Mouse (Mus musculus) kidney, adult 8-10 months (tissue): ENCODE measurements at regions not wholly inside any gene's neighbourhood (a gene's known extent, or its start where the extent isn't known, plus 50 kb on each side); places are given as distances from the start of the nearest gene placed in this dataset.

ENCODE experiments used
- DNase-seq, 2 experiments: peaks; one replicate each; pipeline ENCODE4 v3.0.0; 2022

DNA sequence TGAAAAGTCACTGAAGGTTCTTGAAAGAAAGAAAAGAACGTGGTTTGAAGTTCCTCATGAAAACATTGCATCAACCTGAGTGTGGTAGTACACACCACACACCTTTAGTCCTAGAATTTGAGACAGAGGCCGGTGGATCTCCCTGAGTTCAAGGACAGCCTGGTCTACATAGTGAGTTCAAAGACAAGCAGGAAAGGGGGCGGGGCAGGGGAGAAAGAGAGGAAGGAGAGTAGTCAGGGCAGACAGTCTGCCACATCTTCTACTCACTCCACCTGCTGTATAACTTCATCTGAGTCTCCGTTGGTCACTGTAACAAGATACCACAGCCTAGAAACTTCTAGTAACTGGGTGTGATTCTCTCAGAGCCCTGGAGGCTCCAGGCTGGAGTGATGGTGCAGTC, 190.2 kb upstream of the Sdk2 start:
- no peak for DNase-seq

DNA sequence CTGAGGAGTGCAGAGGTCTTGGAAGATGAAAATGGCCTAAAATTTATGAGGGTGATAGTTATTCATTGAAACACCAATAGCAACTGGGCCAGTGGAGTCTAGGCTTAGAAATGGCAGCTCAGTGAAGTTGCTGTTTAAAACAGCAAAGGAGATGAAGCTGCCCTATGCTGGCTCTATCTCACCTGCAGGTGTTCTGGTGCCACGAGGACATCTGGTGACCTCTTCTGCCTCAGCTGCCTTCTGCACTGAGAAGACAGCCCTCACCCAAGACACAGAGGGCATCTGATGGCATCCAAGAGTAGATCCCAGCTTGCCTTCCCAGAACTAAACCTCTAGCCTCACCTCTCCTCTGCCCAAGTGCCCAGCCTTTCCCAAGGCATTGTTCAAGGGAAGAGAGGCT, 187.5 kb upstream of the Sdk2 start:
- no peak for DNase-seq

DNA sequence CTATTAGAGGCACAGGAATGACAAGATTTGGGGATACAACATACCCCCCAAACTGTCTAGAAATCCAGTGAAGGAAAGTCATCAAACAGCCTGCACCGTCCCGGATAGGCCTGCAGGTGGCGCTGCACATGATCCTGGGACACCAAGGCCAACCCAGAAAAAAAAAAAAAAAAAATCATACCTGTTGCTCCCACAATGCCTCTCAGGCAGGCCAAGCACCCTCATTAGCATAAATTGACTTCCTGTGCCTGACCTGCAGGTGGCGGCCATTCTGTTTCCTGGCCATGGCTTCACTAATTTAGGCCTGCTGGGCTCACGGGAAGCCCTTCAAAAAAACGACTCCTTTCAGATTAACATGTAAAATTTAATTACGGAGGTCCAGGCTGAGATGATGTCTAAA, 184.8 kb upstream of the Sdk2 start:
- no peak for DNase-seq

DNA sequence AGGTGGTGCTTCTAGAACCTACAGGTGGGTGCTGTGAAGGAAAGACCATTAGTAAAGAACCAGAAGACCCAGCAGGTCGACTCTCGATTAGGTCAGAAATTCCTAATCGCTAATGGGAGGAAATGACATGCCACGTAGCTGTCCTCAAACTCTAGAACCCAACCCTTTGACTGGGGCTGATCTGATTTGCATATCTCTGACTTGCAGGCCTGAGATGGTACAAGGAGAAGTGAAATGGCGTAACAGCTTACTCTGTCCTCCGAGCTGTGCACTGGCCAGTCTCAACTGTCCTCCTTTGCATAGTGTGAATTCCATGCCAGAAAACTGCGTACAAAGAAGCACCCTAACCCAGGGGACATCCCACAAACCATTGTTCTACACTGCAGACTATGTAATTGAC, 182.4 kb upstream of the Sdk2 start:
- no peak for DNase-seq

DNA sequence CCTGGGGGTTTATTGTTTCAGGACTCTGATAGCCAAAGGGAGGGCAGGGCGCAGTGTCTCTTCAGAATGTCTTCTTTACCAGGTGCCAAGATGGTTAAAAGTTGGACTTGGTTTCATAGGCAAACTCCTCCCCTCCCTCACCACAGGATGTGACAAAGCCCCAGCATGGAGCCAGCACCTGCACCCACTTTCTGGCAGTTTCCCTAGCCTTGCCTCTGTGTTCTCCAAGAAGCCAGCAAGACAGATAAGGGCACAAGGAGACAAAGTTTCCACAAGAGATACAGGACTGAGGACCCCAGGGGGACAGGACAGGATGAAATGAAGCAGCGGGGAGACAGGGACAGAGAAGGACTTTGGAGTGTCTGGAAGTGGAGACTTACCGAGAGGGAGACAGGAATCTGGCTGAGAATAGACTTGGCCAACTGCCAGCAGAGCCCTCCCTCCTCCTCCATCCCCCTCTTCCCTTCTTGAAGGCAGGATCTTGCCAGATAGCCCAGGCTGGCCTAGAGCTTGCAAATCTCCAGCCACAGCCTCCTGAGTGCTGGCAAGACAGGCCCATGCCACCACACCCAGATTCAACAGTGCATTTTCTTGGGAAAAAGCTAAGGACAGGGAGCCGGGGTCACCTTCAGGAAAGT, 181.5 kb upstream of the Sdk2 start:
- no peak for DNase-seq

DNA sequence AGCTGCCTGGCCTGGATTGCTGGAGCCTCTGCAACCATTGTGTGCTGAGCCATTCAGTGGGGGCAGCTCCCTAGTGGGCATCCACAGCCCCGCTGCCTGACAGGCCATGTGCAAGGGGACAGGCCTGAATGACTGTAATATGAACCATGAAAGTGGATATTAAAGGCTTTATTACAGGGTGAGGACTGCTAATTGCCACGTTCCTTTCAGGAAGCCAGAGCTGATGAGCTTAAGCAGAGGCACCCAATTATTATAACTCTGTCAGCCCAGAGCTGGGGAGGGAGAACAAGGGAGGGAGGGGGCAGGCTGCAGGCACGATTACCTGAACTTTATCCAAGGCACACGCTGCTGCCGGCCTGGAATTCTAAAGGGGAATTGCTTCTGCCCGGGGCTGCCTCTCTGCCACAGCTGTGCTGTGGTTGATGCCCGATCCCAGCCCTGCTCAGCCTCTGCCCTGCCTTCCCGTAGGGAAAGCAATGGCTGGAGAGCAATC, 172.5 kb upstream of the Sdk2 start:
- DNase-seq: no peak

DNA sequence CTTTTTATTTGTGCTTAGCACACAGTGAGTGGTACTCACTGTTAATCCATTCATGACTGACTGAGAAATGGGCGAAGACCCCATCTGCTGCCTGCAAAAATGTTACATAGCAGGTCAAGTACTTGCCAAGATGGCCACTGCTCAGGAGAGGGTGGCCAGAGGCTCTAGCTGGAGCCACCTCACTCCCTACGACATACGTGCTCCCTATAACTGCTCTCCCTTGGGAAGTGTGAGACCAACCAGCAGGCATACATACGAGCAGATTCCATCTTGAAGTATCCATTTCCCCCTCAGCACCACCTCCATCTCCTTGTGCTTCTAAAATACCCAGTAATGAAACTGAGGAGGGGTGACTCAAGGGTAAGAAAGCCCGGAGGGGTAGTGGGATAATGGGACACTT, 172.0 kb upstream of the Sdk2 start:
- no peak for DNase-seq

DNA sequence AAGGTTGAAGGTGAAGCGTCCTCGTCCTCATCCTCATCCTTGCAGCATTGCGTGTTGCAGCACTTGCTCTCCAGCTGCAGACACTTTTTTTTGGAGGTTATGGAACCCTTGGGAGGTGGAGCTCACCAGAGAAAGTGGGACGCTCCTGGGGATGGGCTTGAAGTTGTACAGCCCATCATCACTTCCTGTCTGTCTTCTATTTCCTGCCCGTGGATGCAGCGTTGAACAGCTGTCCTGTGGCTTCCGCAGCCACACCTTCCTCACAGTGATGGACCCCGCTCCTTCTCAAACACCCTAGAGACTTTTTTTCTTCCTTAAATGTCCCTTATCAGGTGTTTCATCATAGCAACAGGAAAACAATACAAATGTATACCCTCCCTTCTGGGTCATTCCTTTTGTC, 171.5 kb upstream of the Sdk2 start:
- no peak for DNase-seq

DNA sequence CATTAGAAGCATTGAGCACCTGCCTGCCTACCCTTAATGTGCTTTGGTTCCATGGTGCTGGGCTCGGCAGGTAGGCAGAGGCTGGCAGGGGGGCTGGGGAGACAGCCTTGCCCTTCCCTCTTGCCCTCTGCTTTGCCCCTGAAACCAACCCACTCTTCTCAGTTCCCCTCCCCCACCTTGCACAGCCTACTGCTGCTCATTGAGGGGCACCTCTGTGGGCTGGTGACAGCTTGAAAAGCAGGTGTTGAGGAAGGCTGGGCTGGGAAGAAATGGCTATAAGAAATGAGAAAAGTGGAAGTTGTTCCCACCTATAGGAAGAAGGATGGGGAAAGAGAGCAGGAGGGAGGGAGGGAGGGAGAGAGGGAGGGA, 167.7 kb upstream of the Sdk2 start:
- no peak for DNase-seq

DNA sequence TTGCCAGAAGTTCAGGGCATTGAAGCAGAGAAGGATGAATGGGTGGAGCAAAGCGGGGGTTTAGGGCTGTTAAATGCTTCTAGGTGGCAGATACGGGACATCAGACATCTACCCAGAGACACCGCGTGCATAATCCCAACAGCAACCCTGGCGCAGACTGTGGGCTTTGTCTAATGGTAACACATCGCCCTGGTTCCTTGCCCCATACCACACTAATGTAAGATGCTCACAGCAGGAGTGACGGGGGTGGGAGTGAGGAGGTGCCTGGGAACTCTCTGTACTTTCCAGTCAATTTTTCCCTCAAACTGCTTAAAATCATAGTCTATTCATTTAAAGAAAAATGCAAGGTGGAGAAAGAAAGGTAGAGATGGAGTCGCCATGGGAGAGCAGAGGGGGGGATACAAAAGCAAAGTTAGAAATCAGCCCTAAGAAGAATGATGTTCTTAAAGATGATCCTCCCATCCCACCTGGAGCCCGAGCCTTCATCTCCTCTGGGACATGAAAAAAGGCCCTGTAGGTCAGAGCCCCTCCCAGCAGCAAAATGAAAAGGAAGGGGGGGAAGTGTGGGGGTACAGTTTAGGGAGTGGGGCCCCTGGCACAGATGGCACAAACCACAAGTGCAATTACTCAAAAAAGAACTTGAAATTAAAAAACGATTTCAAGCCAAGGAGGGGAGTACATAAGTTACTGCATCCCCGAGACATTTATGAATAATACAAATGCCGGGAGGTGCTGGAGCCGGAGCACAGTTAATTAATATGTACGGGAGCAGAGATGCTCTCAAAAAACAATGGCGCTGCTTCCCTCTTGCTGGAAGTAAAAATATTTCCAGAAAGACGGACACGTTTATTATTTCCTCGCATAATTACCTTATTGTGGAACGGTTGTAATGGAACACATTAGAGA, 167.0 kb upstream of the Sdk2 start:
- DNase-seq: no peak

DNA sequence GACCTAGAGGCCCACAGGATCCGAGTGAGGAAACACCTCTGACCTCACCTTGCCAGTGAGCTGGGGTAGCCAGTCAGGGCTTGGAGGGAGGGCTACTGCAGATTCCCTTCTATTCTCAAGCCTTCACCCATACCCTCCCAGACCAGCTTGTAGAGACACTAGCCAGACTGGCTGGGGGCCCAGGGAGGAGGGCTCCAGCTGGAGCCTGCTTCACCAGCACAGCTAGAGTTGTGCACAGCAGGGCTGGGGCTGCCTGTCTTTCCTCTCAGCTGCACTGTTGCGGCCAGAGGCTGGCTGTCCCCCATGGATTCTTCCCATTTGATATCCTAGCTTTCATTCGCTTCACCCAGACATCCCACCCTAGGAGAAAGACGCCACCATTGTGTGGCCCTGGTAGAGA, 165.0 kb upstream of the Sdk2 start:
- no peak for DNase-seq

DNA sequence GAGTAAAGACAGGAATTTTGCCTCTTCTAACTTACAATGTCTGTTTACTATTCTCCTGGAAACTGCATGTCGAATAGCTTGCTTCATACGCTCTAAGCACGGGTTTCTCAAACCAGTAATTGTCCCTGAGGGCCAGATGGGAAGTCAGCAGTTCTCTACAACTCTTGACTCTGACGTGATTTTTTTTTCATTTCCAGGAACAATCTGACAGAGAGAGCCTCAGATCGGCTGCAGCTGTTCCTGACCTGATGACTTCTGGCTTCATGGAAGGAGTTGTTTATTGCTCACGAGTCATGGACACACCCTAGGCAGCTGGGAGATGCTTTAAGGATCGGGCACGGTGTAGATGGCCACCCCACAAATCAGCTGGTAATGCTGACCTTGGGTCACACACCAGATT, 162.9 kb upstream of the Sdk2 start:
- peak in 1 of 2 experiments; percentile 10 for DNase-seq

DNA sequence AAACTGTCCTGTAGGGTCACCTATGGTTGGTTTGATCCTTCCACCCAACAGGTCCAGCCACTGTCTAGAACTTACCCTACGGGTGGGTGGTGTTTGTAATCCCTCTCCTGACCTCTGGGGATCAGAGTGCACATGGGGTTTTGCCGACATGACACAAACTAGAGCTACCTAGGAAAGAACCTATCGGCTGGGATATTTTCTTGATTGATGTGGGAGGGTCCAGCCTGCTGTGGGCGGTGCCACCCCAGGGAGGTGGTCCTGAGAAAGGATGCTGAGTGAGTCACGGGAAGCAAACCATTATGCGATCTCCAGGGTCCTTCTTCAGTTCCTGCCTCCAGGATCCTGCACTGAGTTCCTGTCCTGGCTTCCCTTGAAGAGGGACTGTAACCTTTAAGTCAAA, 162.3 kb upstream of the Sdk2 start:
- DNase-seq: no peak

DNA sequence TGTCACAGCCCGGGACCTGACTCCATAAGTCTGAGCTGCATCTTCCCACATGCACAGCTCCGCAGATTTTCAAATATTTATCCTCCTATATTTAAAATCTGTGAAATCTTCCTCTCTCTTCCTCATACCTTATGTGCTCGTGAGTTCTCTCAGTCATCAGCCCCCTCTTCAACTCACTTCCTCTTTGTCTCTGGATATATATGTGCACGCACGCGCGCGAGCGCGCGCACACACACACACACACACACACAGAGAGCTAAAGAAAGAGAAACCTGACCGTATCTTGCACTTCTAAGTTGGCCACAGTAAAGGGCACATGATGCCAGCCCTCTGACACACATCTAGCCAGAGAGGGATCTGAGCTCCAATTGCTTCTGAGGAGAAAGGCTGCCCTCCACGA, 159.7 kb upstream of the Sdk2 start:
- DNase-seq: no peak

DNA sequence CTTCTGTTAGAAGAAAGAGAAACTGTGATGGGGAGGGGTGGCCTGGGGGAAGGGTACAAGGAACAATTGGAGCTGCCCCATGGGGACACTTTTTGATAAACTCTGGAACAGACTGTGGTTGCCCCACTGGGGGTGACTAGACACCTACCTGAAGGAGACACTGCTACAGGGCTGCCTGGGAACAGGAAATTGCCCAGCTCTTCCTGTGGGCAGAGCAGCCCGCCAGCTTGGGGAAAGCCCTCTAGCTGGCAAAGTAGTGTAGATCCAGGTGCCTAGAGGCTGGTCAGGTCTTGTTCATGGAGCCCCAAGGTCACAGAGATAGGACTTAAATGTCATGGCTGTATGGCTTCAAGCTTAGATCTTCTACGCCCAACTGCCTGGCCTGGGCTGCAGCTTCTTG, 157.9 kb upstream of the Sdk2 start:
- no peak for DNase-seq

DNA sequence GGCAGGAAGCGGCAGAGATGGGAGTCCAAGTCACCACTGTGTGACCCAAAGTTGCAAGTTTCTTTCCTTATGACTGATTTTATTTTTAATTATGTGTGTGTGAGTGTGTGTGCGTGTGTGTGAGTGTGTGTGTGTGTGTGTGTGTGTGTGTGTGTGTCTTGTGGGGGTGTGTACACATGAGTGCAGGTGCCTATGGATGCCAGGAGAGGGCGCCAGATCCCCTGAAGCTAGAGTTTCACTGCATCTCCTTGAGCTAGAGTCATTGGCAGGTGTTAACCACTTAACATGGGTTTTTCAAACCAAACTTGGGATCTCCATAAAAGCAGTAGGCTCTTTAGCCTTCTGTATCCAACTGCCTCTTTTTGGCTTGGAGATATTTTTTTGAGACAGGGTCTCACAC, 156.2 kb upstream of the Sdk2 start:
- DNase-seq: no peak

DNA sequence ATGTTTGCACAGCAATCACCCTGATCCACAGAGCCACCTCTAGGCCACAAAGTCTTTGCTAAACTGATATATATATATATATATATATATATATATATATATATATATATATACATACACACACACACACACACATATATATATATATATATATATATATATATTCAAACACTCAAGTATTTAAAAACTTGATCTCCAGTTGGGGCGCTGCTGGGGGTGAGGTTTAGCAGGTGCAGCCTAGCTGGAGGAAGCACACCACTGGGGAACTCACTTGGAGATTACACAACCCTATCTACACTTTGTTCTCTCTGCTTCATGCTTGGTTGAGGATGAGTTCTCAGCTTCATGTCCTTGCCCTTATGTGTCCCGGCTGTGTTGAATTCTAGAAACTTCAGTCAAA, 153.6 kb upstream of the Sdk2 start:
- no peak for DNase-seq

DNA sequence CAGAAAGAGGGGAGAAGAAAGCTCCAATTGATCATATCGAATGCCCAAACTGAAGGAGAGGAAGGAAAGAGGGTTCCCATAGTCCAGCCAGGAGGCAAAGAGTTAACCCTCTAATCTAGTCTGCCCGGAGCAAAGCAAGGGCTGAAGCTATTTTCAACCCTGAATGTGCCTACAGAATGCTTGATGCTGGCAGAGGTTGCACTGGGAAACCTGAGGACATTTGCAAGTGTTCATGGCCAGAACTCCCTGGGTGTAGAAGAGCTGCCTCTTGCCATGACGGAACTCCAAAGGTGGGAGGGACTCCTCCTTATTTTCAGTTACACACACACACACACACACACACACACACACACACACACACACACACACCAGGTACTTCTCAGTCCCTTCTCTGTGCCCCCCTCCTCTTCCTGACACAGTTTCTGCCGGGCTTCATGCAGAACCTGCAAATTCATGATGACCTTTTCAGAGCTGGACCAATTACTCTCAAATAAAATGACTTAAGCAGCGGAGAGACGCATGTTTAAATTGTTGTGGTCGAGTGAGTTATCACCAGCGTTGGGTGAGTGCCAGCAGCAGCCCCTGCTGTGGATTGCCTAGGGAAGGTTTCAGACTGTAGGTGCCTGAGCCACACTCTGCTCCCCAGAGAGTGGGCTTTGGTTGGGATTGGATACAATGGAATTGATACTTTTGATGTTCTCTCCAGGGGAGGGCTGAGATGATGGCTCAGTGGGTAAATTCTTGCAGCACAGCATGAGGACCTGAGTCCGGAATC, 152.1 kb upstream of the Sdk2 start:
- no peak for DNase-seq

DNA sequence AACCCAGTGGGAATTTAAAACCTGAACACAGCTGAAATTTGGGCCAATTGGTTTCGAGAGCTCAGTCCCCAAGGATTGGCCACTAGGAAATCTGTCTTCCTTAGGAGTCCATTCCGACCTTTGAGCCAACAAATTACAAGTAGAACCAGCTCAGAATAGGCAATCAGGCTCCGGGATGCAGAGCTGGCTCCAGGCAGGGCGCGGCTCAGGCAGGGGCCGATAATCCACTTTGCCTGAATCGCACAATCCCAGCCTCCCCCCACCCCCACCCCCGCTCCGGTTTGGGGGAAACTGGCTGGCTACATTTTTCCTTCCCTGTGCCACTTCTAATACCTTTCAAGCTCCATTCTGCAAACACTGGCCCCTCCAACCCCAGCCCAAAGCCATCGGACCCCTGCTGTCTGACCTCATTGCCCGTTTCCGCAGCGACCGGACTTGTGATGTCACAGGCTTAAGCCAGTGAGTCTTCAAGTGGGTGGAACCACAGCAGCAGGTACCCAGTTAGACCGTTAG, 150.5 kb upstream of the Sdk2 start:
- no peak for DNase-seq

DNA sequence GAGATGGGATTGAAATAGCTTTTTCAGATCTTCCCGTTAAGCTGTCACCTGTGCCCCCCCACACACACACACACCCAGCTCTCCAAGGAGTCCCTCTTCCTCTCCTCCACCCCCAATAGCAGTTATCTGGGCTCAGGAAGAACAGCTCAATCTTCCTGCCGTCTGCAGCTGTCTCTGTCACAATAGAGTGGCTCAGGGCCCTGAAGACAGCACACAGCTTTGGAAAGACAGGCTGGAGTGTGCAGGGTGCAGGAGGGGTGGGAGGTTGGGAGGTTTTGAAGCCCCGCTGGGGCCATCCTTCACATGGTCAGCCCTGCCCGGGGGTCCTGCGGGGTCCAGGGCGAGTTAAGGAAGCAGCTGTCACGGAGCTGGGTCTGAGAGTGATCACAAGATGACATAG, 149.6 kb upstream of the Sdk2 start:
- no peak for DNase-seq

DNA sequence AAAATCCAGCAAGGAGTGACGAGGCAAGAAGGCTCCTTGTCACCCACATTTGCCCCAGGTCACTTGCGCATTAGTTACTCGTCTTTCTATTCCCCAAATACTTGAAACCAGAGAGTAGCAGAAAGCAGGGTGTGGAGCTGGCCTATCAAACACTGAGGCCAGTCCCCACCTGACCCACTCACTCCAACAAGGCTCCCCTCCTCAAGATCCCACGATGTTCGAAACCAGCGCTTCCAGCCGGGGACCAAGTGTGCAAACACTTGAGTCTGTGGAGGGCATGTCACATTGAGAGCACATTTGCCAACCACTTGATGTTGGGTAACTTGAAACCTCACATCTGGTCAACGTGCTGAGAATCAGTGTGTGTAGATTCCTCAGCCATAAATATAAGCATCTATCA, 148.4 kb upstream of the Sdk2 start:
- DNase-seq: no peak

DNA sequence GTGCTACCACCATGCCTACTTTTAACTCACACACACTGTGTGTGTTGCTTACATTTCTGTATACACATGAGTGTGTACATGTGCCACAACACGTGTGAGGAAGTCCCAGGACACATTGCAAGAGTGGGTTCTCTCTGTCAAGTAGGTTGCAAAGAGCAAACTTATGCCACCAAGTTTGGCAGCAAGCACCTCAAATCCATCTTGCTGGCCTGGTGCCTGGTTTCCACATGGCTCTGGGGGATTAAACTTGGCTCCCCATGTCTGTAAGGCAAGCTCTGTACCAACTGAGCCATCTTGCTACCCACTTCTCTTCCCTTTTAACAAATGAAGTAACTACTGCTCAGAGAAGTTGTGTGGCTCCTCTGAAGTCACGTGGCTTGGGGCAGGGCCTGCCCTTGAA, 145.3 kb upstream of the Sdk2 start:
- DNase-seq: no peak

DNA sequence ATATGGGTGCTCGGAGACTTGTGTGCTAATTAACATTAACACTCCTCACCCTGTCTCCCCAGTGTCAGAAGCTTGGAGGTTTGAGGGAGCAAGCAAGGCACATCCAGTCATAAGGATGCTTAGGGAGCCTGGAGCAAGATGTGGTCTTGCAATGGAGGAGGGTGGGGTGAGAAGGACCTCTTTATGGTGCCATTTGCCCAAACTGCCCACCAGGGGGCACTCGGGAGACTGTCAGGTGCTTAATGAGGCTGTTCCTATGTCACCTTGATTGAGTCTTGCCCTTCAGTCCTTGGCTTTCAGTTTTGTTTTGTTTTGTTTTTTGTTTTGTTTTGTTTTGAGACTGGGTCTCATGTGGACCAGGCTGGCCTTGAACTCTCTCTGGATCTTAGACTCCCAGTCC, 138.3 kb upstream of the Sdk2 start:
- DNase-seq: peak; percentile 7 to 37

DNA sequence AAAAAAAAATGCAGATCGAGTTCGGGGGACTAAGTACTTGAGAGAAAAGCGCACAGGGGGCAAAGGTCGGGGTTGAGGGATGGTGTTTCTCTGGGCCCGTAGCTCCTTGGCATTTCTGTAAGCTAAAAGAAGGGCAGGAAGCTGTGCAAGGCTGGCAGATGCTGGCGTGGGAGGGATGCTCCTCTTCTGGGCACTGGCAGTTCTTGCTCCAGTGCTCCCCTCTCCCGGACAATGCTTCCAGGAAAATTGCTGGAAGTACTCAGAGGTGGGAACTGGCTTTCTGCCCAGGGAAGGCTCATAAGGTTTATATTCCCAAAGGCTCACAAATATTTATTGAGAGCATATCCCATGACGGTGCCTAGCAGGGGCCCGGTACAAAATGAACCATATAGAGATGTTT, 136.6 kb upstream of the Sdk2 start:
- no peak for DNase-seq
